Mouse (Mus musculus): ENCODE measurements around the gene Jmjd1c.

DNA sequence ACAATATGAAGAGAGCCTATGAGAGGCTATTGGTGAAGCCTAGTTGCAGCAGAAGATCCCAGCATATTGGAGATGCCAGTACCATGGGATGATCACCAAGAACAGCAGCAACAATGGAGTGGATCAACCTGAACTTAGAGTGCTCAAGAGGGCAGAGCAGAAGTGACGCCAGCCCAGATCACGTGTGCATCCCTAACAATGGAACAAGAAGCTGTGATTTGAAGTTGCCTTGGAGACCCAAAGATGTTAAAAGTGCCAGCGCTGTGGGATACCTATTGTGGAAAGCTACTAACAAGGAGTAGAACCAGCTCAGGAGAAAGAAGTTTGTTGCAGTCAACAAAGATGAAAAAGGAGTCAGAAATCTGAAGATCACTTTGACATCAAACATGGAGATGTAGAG, 55.8 kb downstream of the Jmjd1c start:
- TF ChIP-seq CTCF (IDR thresholded peaks at IDR 0.05; ENCODE audit: low read depth) = no peak
- TF ChIP-seq EP300 (IDR thresholded peaks at IDR 0.05; ENCODE audit: low read depth) = no peak

All from liver, postnatal 0 days (tissue).